Mouse (Mus musculus) lung, embryonic 16.5 days (tissue): ENCODE results near the gene Gch1. TPM values are rescaled to one million over a fixed set of nuclear protein-coding genes. Genes with fewer than 3 reads are reported as not detected.

ENCODE experiments used
- ATAC-seq: fragments of 200-750 bp; cut with Nextera tagmentation; 2 replicates; pipeline ENCODE4 v1.8.0; 2017; ENCODE audit warnings: low read depth, mild to moderate bottlenecking, moderate library complexity
- H3K27ac ChIP-seq: fragments of 300-500 bp; sonication (generic); 2 replicates; pipeline ENCODE4 v1.5.1; 2014; ENCODE audit warnings: mild to moderate bottlenecking, control low read depth, low read length
- H3K27me3 ChIP-seq: fragments of 300-500 bp; sonication (generic); 2 replicates; pipeline ENCODE4 v1.6.1; 2014; ENCODE audit warnings: low read depth, low read length, mixed read lengths; ENCODE audit not compliant: control insufficient read depth, insufficient read depth
- H3K36me3 ChIP-seq: fragments of 300-500 bp; sonication (generic); 2 replicates; pipeline ENCODE4 v1.6.1; 2014; ENCODE audit warnings: low read length; ENCODE audit not compliant: control insufficient read depth, insufficient read depth
- H3K4me1 ChIP-seq: fragments of 300-500 bp; sonication (generic); replicated peaks from 2 replicates; pipeline ENCODE4 v1.6.1; 2014; ENCODE audit warnings: low read length, mixed read lengths; ENCODE audit not compliant: control insufficient read depth, insufficient read depth
- H3K4me2 ChIP-seq: fragments of 300-500 bp; sonication (generic); 2 replicates; pipeline ENCODE4 v1.6.1; 2014; ENCODE audit warnings: low read depth, low read length, control low read depth
- H3K4me3 ChIP-seq: fragments of 300-500 bp; sonication (generic); 2 replicates; pipeline ENCODE4 v1.5.1; 2014; ENCODE audit warnings: mild to moderate bottlenecking, low read length, control low read depth
- H3K9ac ChIP-seq: fragments of 300-500 bp; sonication (generic); 2 replicates; pipeline ENCODE4 v1.6.1; 2014; ENCODE audit warnings: low read length, control low read depth
- H3K9me3 ChIP-seq: fragments of 300-500 bp; sonication (generic); 2 replicates; pipeline ENCODE4 v1.6.1; 2016; ENCODE audit warnings: low read length; ENCODE audit not compliant: control insufficient read depth
- WGBS: fragments of 180-500 bp; shearing (Covaris S2); extraction: QIAGEN DNeasy Blood & Tissue Kit; methylation state at CpG from one replicate; pipeline ENCODE4 v1.1.7; 2014; 5-methylcytosine and 5-hydroxymethylcytosine counted together
- polyA plus RNA-seq: library from polyadenylated mRNA; unstranded; fragments of >200 nt; fragmentation: Nextera tagmentation; extraction: Ambion mirVana; gene quantifications from 2 replicates; pipeline ENCODE4 v1.2.1, GENCODE M21; 2015

Gene Gch1
- polyA plus RNA-seq, 1 experiment from 2014 or later: 4.6 TPM

- Histone ChIP-seq H3K4me3 (no peak overlapping the region), H3K27me3 (no peaks in the 10 kb centered on the region), H3K27ac (0 out of 2 replicates have a peak overlapping the region, but pooled peaks have one; percentile 12), H3K4me1 (no peaks in the 10 kb centered on the region), H3K9ac (no peak overlapping the region), H3K36me3 (no peaks in the 10 kb centered on the region), H3K9me3 (no peaks in the 10 kb centered on the region), H3K4me2 (no peak overlapping the region)
- WGBS: 51% methylated on average over 3 of the region's 3 CpGs
- ATAC-seq: 0 out of 2 replicates have a peak, but pooled peaks have one; percentile 26
These were observed 34.9 kb downstream of the Gch1 start for GRCm38 (mm10) chr14:47154303-47154702.

- Histone ChIP-seq H3K36me3 (no peaks in the 10 kb centered on the region), H3K27me3 (no peaks in the 10 kb centered on the region), H3K9me3 (no peaks in the 10 kb centered on the region), H3K4me2 (no peak overlapping the region), H3K27ac (no peak overlapping the region), H3K4me3 (no peak overlapping the region), H3K4me1 (no peaks in the 10 kb centered on the region), H3K9ac (no peak overlapping the region)
- no peak for ATAC-seq
- 84% methylated on average over 6 of the region's 6 CpGs for WGBS
These were observed 37.9 kb downstream of the Gch1 start for GRCm38 (mm10) chr14:47151306-47151705.

- H3K9ac ChIP-seq: no peak overlapping the region
- H3K27ac ChIP-seq: no peak overlapping the region
- H3K4me2 ChIP-seq: no peak overlapping the region
- H3K27me3 ChIP-seq: no peaks in the 10 kb centered on the region
- no peak overlapping the region for H3K4me3 ChIP-seq
- H3K36me3 ChIP-seq: no peaks in the 10 kb centered on the region
- WGBS: 90% methylated on average over 5 of the region's 5 CpGs
- no peaks in the 10 kb centered on the region for H3K4me1 ChIP-seq
- ATAC-seq: no peak
- H3K9me3 ChIP-seq: no peaks in the 10 kb centered on the region
These were observed 44.9 kb downstream of the Gch1 start for GRCm38 (mm10) chr14:47144326-47144725.

GRCm38 (mm10) chr14:47138853-47139252, 50.4 kb downstream of the Gch1 start:
- Histone ChIP-seq H3K36me3 (no peaks in the 10 kb centered on the region), H3K9me3 (no peaks in the 10 kb centered on the region), H3K4me2 (no peak overlapping the region), H3K4me3 (no peak overlapping the region), H3K9ac (no peak overlapping the region), H3K27me3 (no peaks in the 10 kb centered on the region), H3K4me1 (no peaks in the 10 kb centered on the region), H3K27ac (no peak overlapping the region)
- 68% methylated on average over 3 of the region's 3 CpGs for WGBS
- ATAC-seq: no peak

- Histone ChIP-seq H3K27me3 (no peaks in the 10 kb centered on the region), H3K4me1 (no peaks in the 10 kb centered on the region), H3K4me3 (no peak overlapping the region), H3K36me3 (no peaks in the 10 kb centered on the region), H3K4me2 (no peak overlapping the region), H3K9ac (no peak overlapping the region), H3K9me3 (no peaks in the 10 kb centered on the region), H3K27ac (no peak overlapping the region)
- WGBS: 63% methylated on average over 5 of the region's 5 CpGs
- ATAC-seq: no peak
These were observed 52.6 kb downstream of the Gch1 start for GRCm38 (mm10) chr14:47136637-47137036.

GRCm38 (mm10) chr14:47133948-47134347, 55.3 kb downstream of the Gch1 start:
- Histone ChIP-seq H3K4me3 (no peak overlapping the region), H3K36me3 (no peaks in the 10 kb centered on the region), H3K4me1 (no peaks in the 10 kb centered on the region), H3K27ac (no peak overlapping the region), H3K4me2 (no peak overlapping the region), H3K9ac (no peak overlapping the region), H3K27me3 (no peaks in the 10 kb centered on the region), H3K9me3 (no peaks in the 10 kb centered on the region)
- ATAC-seq: no peak
- WGBS: 55% methylated on average over 10 of the region's 10 CpGs

GRCm38 (mm10) chr14:47127987-47128386, 61.2 kb downstream of the Gch1 start:
- Histone ChIP-seq H3K36me3 (no peaks in the 10 kb centered on the region), H3K4me1 (no peaks in the 10 kb centered on the region), H3K9me3 (no peaks in the 10 kb centered on the region), H3K4me2 (no peak overlapping the region), H3K4me3 (no peak overlapping the region), H3K9ac (no peak overlapping the region), H3K27me3 (no peaks in the 10 kb centered on the region), H3K27ac (no peak overlapping the region)
- ATAC-seq: 0 out of 2 replicates have a peak, but pooled peaks have one; percentile 51
- 60% methylated on average over 5 of the region's 5 CpGs for WGBS

GRCm38 (mm10) chr14:47117522-47117921, 71.7 kb downstream of the Gch1 start:
- no peaks in the 10 kb centered on the region for H3K9me3 ChIP-seq
- no peaks in the 10 kb centered on the region for H3K36me3 ChIP-seq
- H3K9ac ChIP-seq: no peak overlapping the region
- H3K4me3 ChIP-seq: no peak overlapping the region
- H3K27ac ChIP-seq: no peak overlapping the region
- no peak for ATAC-seq
- WGBS: 64% methylated on average over 7 of the region's 7 CpGs
- H3K4me1 ChIP-seq: no peaks in the 10 kb centered on the region
- no peaks in the 10 kb centered on the region for H3K27me3 ChIP-seq
- no peak overlapping the region for H3K4me2 ChIP-seq

GRCm38 (mm10) chr14:47116062-47116762, 73.0 kb downstream of the Gch1 start:
- H3K4me2 ChIP-seq: no peak overlapping the region
- no peaks in the 10 kb centered on the region for H3K36me3 ChIP-seq
- H3K9me3 ChIP-seq: no peaks in the 10 kb centered on the region
- no peaks in the 10 kb centered on the region for H3K4me1 ChIP-seq
- H3K9ac ChIP-seq: no peak overlapping the region
- WGBS: 60% methylated on average over 9 of the region's 10 CpGs
- H3K4me3 ChIP-seq: no peak overlapping the region
- no peak overlapping the region for H3K27ac ChIP-seq
- H3K27me3 ChIP-seq: no peaks in the 10 kb centered on the region
- ATAC-seq: no peak
